Mouse (Mus musculus): Measurements from ENCODE around the gene Hrk. TPM values are rescaled to one million over a fixed set of nuclear protein-coding genes. Genes with fewer than 3 reads are reported as not detected.

Gene Hrk
- polyA plus RNA-seq, 1 experiment from 2014 or later, result 2.3 TPM

DNA sequence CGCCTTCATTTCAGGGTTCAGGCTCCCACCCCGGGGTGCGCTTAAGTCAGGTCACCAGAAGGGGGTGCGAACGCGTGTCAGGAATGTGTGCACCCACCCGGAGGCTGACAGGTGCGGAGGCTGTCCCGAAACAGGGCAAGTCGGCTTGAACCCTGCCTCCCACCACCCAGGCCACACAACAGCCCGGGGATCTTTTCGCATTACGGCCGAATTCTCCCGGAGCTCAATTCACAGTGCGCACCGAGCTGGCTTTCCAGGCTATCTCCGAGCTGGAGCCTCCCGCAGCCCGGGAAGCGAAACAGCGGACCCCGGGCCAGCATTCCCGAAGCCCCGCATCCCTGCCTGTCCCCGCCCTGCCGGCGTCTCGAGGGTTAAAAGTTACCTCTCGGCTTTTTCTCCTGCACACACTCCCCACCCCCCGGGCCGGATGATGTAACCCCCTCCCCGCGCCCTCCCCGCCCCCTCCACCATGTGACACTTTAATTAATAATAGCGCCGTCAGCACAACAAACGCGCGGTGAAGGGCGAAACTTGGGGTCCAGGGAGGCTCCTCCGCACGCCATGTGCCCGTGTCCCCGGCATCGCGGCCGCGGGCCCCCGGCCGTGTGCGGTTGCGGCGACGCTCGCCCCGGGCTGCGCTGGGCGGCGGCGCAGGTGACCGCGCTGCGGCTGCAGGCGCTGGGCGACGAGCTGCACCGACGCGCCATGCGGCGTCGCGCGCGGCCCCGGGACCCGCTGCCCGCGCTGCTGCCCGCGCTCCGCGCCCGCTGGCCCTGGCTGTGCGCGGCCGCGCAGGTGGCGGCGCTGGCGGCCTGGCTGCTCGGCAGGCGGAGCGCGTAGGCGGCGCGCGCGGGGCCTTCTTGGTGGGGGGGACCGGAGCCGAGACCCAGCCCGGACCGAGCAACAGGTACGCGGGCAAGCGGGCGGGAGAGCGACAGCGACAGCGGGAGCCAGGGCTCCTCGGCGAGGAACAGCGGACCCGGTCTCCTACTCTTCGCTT is 5.1 kb downstream of the Hrk start:
- under 1% methylated on average over 104 of the region's 117 CpGs for WGBS
- Histone ChIP-seq H3K27me3 (peaks cover 88% of the 10 kb centered on the region), H3K4me2 (peak overlapping the region; percentile 94), H3K4me1 (replicated peaks) (peaks cover 35% of the 10 kb centered on the region), H3K36me3 (no peaks in the 10 kb centered on the region), H3K9ac (peak overlapping the region; percentile 74), H3K4me3 (peak overlapping the region; percentile 59), H3K9me3 (no peaks in the 10 kb centered on the region), H3K27ac (no peak overlapping the region)
- peak; percentile 57 for ATAC-seq (ENCODE audit: low FRiP score)

DNA sequence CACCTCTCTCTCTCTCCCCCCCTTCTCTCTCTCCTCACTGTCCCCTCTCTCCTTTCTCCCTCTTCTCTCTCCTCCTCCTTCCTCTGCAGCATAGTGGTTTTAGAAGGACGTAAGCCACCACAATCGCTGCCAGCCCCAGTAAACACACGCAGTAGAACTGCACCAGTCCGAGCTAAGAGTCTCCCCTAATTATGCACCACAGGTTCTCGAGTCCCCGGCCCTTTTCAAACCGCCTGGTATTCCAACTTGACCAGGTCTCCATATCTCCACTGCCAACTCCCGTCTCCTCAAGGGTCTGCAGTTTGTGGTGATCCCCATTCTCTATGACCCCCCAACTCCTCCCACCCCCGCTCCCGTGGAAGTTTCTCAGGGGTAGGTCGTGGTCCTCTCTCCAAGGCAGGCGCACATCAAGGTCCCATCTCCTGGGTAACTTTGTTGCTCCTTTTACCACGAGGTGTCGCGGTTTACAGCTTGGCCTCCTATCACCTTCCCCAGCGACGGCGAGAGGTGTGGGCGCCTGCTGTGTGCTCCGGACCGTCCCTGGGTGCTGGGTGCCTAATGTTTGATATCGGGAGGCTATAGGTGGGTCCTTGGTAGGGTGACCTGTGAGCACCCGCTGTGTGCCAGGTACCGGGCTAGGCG is 6.6 kb downstream of the Hrk start:
- ATAC-seq (ENCODE audit: low FRiP score), result no peak
- Histone ChIP-seq H3K4me3 (peak overlapping the region; percentile 59), H3K27ac (no peak overlapping the region), H3K4me2 (peak overlapping the region; percentile 94), H3K27me3 (peaks cover 89% of the 10 kb centered on the region), H3K4me1 (replicated peaks) (peaks cover 39% of the 10 kb centered on the region), H3K36me3 (no peaks in the 10 kb centered on the region), H3K9me3 (peaks cover 5% of the 10 kb centered on the region; the same call in 1 of the 2 replicates), H3K9ac (no peak overlapping the region)
- under 1% methylated on average over 25 of the region's 25 CpGs for WGBS

DNA sequence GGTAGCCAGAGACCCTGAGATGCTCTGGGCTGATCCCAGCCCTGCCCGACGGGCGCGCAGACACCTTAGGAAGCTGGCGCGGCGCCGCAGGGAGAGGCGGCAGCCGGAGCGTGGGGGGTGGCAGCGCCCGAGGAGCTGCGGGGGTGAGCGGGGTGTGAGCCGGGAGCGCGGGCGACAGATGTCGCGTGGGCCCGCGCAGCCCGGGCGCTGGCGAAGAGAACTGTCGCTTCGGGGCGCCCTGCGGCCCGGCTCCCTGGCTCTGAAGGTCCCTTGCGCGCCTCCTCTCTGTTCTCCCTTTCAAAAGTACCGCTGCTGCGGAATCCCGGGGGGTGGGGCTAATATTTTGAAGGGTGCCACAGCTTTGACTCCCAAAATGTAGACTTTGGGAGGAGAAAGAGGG is 7.2 kb downstream of the Hrk start:
- ATAC-seq (ENCODE audit: low FRiP score), result no peak
- H3K4me1 ChIP-seq (replicated peaks), result peaks cover 39% of the 10 kb centered on the region
- WGBS, result under 1% methylated on average over 33 of the region's 36 CpGs
- H3K9me3 ChIP-seq, result peaks cover 5% of the 10 kb centered on the region; the same call in 1 of the 2 replicates
- H3K9ac ChIP-seq, result peak overlapping the region; percentile 68
- H3K36me3 ChIP-seq, result no peaks in the 10 kb centered on the region
- peaks cover 83% of the 10 kb centered on the region for H3K27me3 ChIP-seq
- H3K4me3 ChIP-seq, result peak overlapping the region; percentile 59
- no peak overlapping the region for H3K27ac ChIP-seq
- peak overlapping the region; percentile 94 for H3K4me2 ChIP-seq

DNA sequence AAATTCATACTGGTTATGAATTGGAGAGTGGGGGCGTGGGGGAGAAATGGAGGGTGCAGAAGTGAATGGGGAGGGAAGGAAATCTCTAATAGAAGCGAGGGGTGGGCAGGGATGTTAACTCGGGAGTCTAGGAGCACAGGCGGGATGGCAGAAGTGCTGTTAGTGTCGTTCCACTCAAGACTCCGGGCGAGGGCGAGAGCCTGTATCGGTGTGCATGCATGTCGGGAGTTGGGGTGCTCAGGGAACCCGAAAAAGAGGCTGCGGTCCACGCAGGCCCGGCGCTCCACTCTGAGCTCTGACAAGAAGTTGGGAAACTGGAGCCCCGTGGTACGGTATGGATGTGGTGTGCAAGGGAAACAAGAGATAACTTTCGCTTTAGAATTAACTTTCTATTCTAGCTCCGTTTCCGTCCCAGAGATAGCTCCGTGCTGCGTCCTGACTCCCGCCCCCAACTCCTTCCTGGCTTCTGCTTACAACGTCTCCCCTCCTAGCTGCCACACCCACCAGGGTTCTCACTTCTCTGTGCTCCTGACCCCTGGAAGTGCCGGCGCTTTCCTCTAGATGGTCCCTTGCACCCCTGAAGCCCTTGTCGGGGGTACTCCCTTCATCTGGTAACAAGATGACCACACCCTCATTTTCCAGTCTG is 7.8 kb downstream of the Hrk start:
- no peak for ATAC-seq (ENCODE audit: low FRiP score)
- WGBS, result under 1% methylated on average over 27 of the region's 27 CpGs

DNA sequence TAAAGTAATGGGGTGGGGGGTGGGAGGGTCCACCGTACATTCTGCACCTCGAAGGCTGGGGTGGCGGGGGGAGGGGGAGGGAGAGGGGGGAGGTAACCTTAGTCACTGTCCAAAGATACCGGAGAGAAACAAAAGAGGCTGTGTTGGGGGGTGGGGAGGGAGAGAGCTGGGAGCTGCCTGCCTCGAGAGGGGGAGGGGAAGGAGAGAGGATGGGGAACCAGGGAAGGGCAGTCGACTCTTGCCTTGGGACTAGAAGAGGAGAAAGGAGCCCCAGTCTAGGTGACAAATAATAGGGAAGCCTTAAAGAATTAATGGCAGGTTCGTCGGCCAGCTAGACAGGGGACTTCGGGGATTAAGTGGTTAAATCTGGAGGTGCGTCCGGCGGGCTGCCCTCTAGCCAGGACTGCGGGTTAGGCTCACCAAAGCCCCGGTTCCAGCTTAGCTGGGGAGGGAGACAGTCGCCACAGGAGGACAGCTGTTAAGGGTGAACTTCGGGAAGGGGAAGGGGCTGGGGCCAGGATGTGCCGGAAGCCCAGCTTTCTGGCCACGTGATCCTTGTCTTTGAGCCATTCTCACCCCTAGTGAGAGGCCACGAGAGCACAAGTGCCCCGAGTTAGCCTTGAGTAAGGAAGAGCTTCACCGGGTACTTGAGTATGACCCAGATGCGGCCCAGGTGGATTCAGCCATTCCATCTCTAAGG is 10.0 kb downstream of the Hrk start:
- H3K4me2 ChIP-seq, result peak overlapping the region; percentile 57
- H3K4me1 ChIP-seq (replicated peaks), result peaks cover 31% of the 10 kb centered on the region
- H3K4me3 ChIP-seq, result peak overlapping the region; percentile 33
- H3K9ac ChIP-seq, result peak overlapping the region; percentile 58
- H3K27me3 ChIP-seq, result peaks cover 71% of the 10 kb centered on the region
- no peaks in the 10 kb centered on the region for H3K36me3 ChIP-seq
- no peak overlapping the region for H3K27ac ChIP-seq
- H3K9me3 ChIP-seq, result peaks cover 5% of the 10 kb centered on the region; the same call in 1 of the 2 replicates
- under 1% methylated on average over 22 of the region's 22 CpGs for WGBS
- ATAC-seq (ENCODE audit: low FRiP score), result no peak

More for the DNA sequence above, 7.8 kb downstream of the Hrk start:
- H3K27me3 ChIP-seq, result peaks cover 79% of the 10 kb centered on the region
- peaks cover 5% of the 10 kb centered on the region; the same call in 1 of the 2 replicates for H3K9me3 ChIP-seq
- peak overlapping the region; percentile 59 for H3K4me3 ChIP-seq
- no peaks in the 10 kb centered on the region for H3K36me3 ChIP-seq
- peak overlapping the region; percentile 94 for H3K4me2 ChIP-seq
- peaks cover 39% of the 10 kb centered on the region for H3K4me1 ChIP-seq (replicated peaks)
- H3K27ac ChIP-seq, result no peak overlapping the region
- H3K9ac ChIP-seq, result peak overlapping the region; percentile 68

DNA sequence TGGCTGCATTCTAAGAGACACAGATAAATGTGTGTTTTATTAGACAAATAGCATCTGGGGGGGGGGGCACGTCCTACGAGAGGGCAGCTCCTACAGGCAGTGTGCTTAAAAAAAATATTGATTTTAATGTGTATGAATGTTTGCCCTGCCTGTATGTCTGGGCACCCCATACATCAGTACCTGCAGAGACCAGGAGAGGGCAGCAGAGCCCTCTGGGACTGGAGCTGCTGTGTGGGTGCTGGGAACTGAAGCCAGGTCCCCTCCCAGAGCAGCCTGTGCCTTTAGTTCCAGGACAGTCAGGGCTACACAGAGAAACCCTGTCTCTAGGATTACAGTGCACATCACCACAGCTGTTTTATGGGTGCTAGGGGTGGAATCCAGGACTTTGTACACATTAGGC is 10.7 kb downstream of the Hrk start:
- peaks cover 68% of the 10 kb centered on the region for H3K27me3 ChIP-seq
- ATAC-seq (ENCODE audit: low FRiP score), result no peak
- H3K4me1 ChIP-seq (replicated peaks), result peaks cover 26% of the 10 kb centered on the region
- no peak overlapping the region for H3K4me3 ChIP-seq
- no peaks in the 10 kb centered on the region for H3K36me3 ChIP-seq
- no peak overlapping the region for H3K9ac ChIP-seq
- 14% methylated on average over 2 of the region's 2 CpGs for WGBS
- no peak overlapping the region for H3K27ac ChIP-seq
- peaks cover 5% of the 10 kb centered on the region; the same call in 1 of the 2 replicates for H3K9me3 ChIP-seq
- H3K4me2 ChIP-seq, result peak overlapping the region; percentile 57; the same call in 1 of the 2 replicates

DNA sequence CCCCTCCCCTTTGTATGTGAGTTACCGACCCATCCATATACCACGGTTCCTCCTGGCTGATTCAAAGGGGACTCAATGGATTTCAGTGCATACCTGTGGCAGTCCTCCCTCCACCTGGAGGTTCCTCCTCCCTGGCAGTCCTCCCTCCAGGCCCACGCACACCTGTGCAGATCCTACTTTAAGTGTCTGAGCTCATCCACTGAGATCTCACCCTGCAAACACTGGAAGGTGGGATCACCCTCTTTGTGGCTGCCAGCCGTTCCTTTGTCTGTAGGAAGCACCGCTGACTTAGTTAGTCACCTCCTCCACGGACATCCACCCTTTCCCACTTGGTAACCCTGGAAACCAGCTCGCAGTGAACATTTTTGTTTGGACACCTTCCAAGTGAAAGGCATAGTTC is 13.2 kb downstream of the Hrk start:
- 72% methylated on average over 7 of the region's 7 CpGs for WGBS
- Histone ChIP-seq H3K4me1 (replicated peaks) (peaks cover 9% of the 10 kb centered on the region), H3K9ac (no peak overlapping the region; the same call in 1 of the 2 replicates), H3K9me3 (peaks cover 5% of the 10 kb centered on the region; the same call in 1 of the 2 replicates), H3K27me3 (peaks cover 48% of the 10 kb centered on the region), H3K36me3 (no peaks in the 10 kb centered on the region), H3K4me3 (no peak overlapping the region), H3K4me2 (no peak overlapping the region), H3K27ac (no peak overlapping the region)
- no peak for ATAC-seq (ENCODE audit: low FRiP score)

- Histone ChIP-seq H3K9me3 (no peaks in the 10 kb centered on the region), H3K4me2 (no peak overlapping the region), H3K27ac (0 out of 2 replicates have a peak overlapping the region, but pooled peaks have one; percentile 18), H3K4me1 (replicated peaks) (peaks cover 38% of the 10 kb centered on the region), H3K36me3 (no peaks in the 10 kb centered on the region), H3K27me3 (0 out of 2 replicates have a peak, but pooled peaks cover 8% of the 10 kb centered on the region), H3K4me3 (no peak overlapping the region), H3K9ac (no peak overlapping the region)
- no peak for ATAC-seq (ENCODE audit: low FRiP score)
- 59% methylated on average over 9 of the region's 9 CpGs for WGBS
Measured at GRCm38 (mm10) chr5:118186903-118187633, 22.6 kb downstream of the Hrk start.

DNA sequence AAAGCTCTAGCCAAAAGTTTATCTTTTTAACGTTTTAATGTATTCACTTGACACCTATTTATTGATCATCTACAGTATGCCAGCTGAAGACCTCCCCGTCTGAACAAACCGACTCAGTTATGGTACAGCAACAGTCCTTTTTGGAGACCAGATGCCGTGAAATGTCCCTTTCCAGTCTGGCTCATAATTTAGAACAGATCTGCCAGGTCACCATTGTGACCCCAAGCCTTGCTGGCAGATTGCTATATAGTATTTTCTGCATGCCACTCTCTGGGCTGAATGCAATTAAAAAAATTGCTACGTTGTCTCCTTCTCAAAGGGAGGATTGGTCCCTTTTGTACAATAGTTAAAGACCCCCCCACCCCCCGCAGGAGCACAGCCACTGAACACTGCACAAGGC is 23.9 kb downstream of the Hrk start:
- Histone ChIP-seq H3K27ac (no peak overlapping the region), H3K4me2 (no peak overlapping the region), H3K27me3 (peaks cover 10% of the 10 kb centered on the region; the same call in 1 of the 2 replicates), H3K9me3 (no peaks in the 10 kb centered on the region), H3K4me3 (no peak overlapping the region), H3K36me3 (no peaks in the 10 kb centered on the region), H3K9ac (no peak overlapping the region), H3K4me1 (replicated peaks) (peaks cover 48% of the 10 kb centered on the region)
- no peak for ATAC-seq (ENCODE audit: low FRiP score)
- WGBS, result 63% methylated on average over 6 of the region's 6 CpGs

GRCm38 (mm10) chr5:118190491-118190890 is 26.0 kb downstream of the Hrk start:
- H3K27me3 ChIP-seq, result peaks cover 14% of the 10 kb centered on the region; the same call in 1 of the 2 replicates
- H3K4me3 ChIP-seq, result no peak overlapping the region
- H3K27ac ChIP-seq, result no peak overlapping the region
- 85% methylated on average over 9 of the region's 9 CpGs for WGBS
- no peak for ATAC-seq (ENCODE audit: low FRiP score)
- H3K36me3 ChIP-seq, result no peaks in the 10 kb centered on the region; the same call in 1 of the 2 replicates
- no peak overlapping the region for H3K9ac ChIP-seq
- H3K9me3 ChIP-seq, result no peaks in the 10 kb centered on the region
- no peak overlapping the region for H3K4me2 ChIP-seq
- H3K4me1 ChIP-seq (replicated peaks), result peaks cover 48% of the 10 kb centered on the region

GRCm38 (mm10) chr5:118192221-118192620 is 27.8 kb downstream of the Hrk start:
- peaks cover 7% of the 10 kb centered on the region for H3K36me3 ChIP-seq
- H3K4me3 ChIP-seq, result no peak overlapping the region
- ATAC-seq (ENCODE audit: low FRiP score), result no peak; the same call in 1 of the 2 replicates
- H3K9ac ChIP-seq, result peak overlapping the region; percentile 49
- H3K27ac ChIP-seq, result peak overlapping the region; percentile 44; the same call in 1 of the 2 replicates
- H3K27me3 ChIP-seq, result peaks cover 14% of the 10 kb centered on the region; the same call in 1 of the 2 replicates
- H3K4me2 ChIP-seq, result 0 out of 2 replicates have a peak overlapping the region, but pooled peaks have one; percentile 15
- WGBS, result 16% methylated on average over 18 of the region's 18 CpGs
- H3K9me3 ChIP-seq, result no peaks in the 10 kb centered on the region
- peaks cover 38% of the 10 kb centered on the region for H3K4me1 ChIP-seq (replicated peaks)
